Mouse (Mus musculus) midbrain, embryonic 16.5 days (tissue): Measurements from ENCODE around the gene Actn1. TPM values are rescaled to one million over a fixed set of nuclear protein-coding genes. Genes with fewer than 3 reads are reported as not detected.
A peak's percentile ranks its signal among the peaks of the same experiment; 100 is the strongest.

Source experiments
- ATAC-seq: fragments of 200-750 bp; cut with Nextera tagmentation; 2 replicates; pipeline ENCODE4 v1.8.0; 2017; ENCODE audit warnings: moderate TSS enrichment
- H3K27ac ChIP-seq: fragments of 300-500 bp; sonication (generic); 2 replicates; pipeline ENCODE4 v1.5.1; 2014; ENCODE audit warnings: mild to moderate bottlenecking, low read length, mixed read lengths
- H3K27me3 ChIP-seq: fragments of 300-500 bp; sonication (generic); 2 replicates; pipeline ENCODE4 v1.6.1; 2014; ENCODE audit warnings: low read depth, low read length, mixed read lengths; ENCODE audit not compliant: control insufficient read depth, insufficient read depth
- H3K36me3 ChIP-seq: fragments of 300-500 bp; sonication (generic); 2 replicates; pipeline ENCODE4 v1.6.1; 2014; ENCODE audit warnings: mild to moderate bottlenecking, low read length, moderate library complexity, mixed read lengths; ENCODE audit not compliant: control insufficient read depth, insufficient read depth
- H3K4me1 ChIP-seq: fragments of 300-500 bp; sonication (generic); 2 replicates; pipeline ENCODE4 v1.6.1; 2014; ENCODE audit warnings: mild to moderate bottlenecking, low read length, mixed read lengths; ENCODE audit not compliant: control insufficient read depth, insufficient read depth
- H3K4me2 ChIP-seq: fragments of 300-500 bp; sonication (generic); 2 replicates; pipeline ENCODE4 v1.6.1; 2014; ENCODE audit warnings: mild to moderate bottlenecking, low read length, mixed read lengths
- H3K4me3 ChIP-seq: fragments of 300-500 bp; sonication (generic); 2 replicates; pipeline ENCODE4 v1.5.1; 2014; ENCODE audit warnings: low read depth, mild to moderate bottlenecking, low read length, moderate library complexity, mixed read lengths
- H3K9ac ChIP-seq: fragments of 300-500 bp; sonication (generic); 2 replicates; pipeline ENCODE4 v1.6.1; 2014; ENCODE audit warnings: low read depth, low read length, mixed read lengths
- H3K9me3 ChIP-seq: fragments of 300-500 bp; sonication (generic); replicated peaks from 2 replicates; pipeline ENCODE4 v1.6.1; 2014; ENCODE audit warnings: mild to moderate bottlenecking, low read length, mixed read lengths; ENCODE audit not compliant: control insufficient read depth, poor library complexity, severe bottlenecking
- WGBS: fragments of 180-500 bp; shearing (Covaris S2); extraction: QIAGEN DNeasy Blood & Tissue Kit; methylation state at CpG from one replicate; pipeline ENCODE4 v1.1.7; 2014; 5-methylcytosine and 5-hydroxymethylcytosine counted together
- polyA plus RNA-seq: library from polyadenylated mRNA; unstranded; fragments of >200 nt; fragmentation: Nextera tagmentation; extraction: Ambion mirVana; gene quantifications from 2 replicates; pipeline ENCODE4 v1.2.1, GENCODE M21; 2015

The Actn1 gene
- polyA plus RNA-seq, result 6.3 and 6.6 TPM in 2 replicates

- Histone ChIP-seq H3K9ac (peak within 1 kb of the TSS; percentile 87), H3K27ac (peak within 1 kb of the TSS; percentile 85), H3K4me2 (peak within 1 kb of the TSS; percentile 90), H3K4me3 (peak within 1 kb of the TSS; percentile 91), H3K9me3 (no peaks in the 10 kb centered on the region), H3K36me3 (no peaks in the 10 kb centered on the region), H3K27me3 (no peaks in the 10 kb centered on the region), H3K4me1 (peaks cover 13% of the 10 kb centered on the region)
- ATAC-seq, result peak; percentile 96
- 0% methylated on average over 47 of the region's 55 CpGs for WGBS
These were observed at the start of gene Actn1 for GRCm38 (mm10) chr12:80260056-80260743. TSS of gene Actn1 (minus strand) at chr12:80260371.

- H3K36me3 ChIP-seq, result no peaks in the 10 kb centered on the region
- no peak overlapping the region for H3K4me2 ChIP-seq
- 90% methylated on average over 3 of the region's 3 CpGs for WGBS
- no peak overlapping the region for H3K27ac ChIP-seq
- no peak overlapping the region for H3K4me3 ChIP-seq
- no peaks in the 10 kb centered on the region for H3K9me3 ChIP-seq
- H3K9ac ChIP-seq, result no peak overlapping the region
- no peak for ATAC-seq
- H3K4me1 ChIP-seq, result no peaks in the 10 kb centered on the region
- no peaks in the 10 kb centered on the region for H3K27me3 ChIP-seq
These were observed 47.4 kb upstream of the Actn1 start for GRCm38 (mm10) chr12:80307556-80307955.

- Histone ChIP-seq H3K27ac (no peak overlapping the region), H3K4me3 (no peak overlapping the region), H3K27me3 (no peaks in the 10 kb centered on the region), H3K36me3 (no peaks in the 10 kb centered on the region), H3K4me1 (no peaks in the 10 kb centered on the region), H3K9ac (no peak overlapping the region), H3K4me2 (no peak overlapping the region), H3K9me3 (no peaks in the 10 kb centered on the region)
- WGBS, result 96% methylated on average over 3 of the region's 3 CpGs
- no peak for ATAC-seq
These were observed 44.3 kb upstream of the Actn1 start for GRCm38 (mm10) chr12:80304518-80304917.

DNA sequence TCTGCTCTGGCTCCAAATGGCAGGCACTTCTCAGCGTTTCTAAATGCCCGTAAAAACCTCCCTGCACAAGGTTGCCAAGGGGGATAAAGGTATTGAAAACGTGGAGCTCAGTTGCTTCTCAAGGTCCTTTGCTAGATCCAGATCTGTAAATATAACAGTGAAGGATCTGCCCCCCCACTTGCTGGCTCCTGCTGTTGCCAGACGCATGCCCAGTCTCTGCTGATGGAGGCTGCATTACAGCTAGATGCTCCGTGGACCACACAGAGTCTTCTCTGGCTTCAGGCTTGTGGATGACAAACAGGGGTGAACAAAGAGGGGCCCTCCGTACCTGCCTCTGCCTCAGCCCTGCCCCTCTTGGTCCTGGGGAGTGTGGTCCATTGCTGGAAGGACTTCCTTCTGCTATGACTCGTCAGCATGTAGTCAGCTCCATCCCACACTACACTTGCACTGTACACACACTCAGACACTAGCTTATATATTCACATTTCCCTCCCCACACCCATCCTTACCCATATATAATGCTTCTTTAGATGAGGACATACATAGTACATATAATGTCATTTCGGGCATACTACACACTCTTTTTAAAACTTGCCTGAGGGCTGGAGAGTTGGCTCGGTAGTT lies 40.8 kb upstream of the Actn1 start:
- no peak for ATAC-seq
- Histone ChIP-seq H3K27ac (no peak overlapping the region), H3K36me3 (no peaks in the 10 kb centered on the region), H3K27me3 (no peaks in the 10 kb centered on the region), H3K9me3 (no peaks in the 10 kb centered on the region), H3K9ac (no peak overlapping the region), H3K4me3 (no peak overlapping the region), H3K4me1 (no peaks in the 10 kb centered on the region), H3K4me2 (no peak overlapping the region)
- 70% methylated on average over 9 of the region's 9 CpGs for WGBS

GRCm38 (mm10) chr12:80298714-80299113 lies 38.5 kb upstream of the Actn1 start:
- 80% methylated on average over 6 of the region's 6 CpGs for WGBS
- no peaks in the 10 kb centered on the region for H3K9me3 ChIP-seq
- no peak for ATAC-seq
- H3K9ac ChIP-seq, result no peak overlapping the region
- no peaks in the 10 kb centered on the region for H3K27me3 ChIP-seq
- H3K4me3 ChIP-seq, result no peak overlapping the region
- no peaks in the 10 kb centered on the region for H3K36me3 ChIP-seq
- no peaks in the 10 kb centered on the region for H3K4me1 ChIP-seq
- no peak overlapping the region for H3K4me2 ChIP-seq
- no peak overlapping the region for H3K27ac ChIP-seq

DNA sequence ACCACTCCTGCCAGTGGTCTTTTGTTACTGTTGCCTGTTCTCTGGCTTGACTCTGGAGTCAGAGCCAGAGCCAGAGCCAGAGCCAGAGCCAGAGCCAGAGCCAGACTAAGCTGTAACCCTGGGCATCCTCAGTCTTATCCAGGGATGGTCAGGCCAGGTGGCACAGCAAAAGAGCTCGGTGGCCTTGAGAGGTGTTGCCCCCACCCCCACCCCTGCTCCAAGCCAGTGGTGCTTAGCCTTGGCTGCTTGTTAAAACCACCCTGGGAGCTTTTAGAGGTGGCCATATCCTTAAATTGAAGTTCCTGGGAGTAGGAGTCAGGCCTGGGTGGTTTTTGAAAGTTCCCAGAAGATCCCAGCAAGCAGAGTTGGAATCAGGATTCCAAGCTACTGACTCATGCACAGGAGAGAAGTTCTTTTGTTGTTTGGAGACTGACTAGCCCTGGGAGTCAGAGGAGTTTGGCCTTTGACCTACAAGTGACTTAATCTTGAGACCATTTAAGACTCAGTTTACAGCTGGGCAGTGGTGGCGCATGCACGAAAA lies 31.8 kb upstream of the Actn1 start:
- Histone ChIP-seq H3K27me3 (no peaks in the 10 kb centered on the region), H3K27ac (no peak overlapping the region), H3K9me3 (no peaks in the 10 kb centered on the region), H3K4me2 (no peak overlapping the region), H3K4me3 (no peak overlapping the region), H3K36me3 (no peaks in the 10 kb centered on the region), H3K9ac (no peak overlapping the region), H3K4me1 (no peaks in the 10 kb centered on the region)
- no peak for ATAC-seq
- WGBS, result 50% methylated on average over 3 of the region's 3 CpGs

- H3K4me3 ChIP-seq, result no peak overlapping the region
- 88% methylated on average over 8 of the region's 8 CpGs for WGBS
- H3K9me3 ChIP-seq, result no peaks in the 10 kb centered on the region
- H3K4me1 ChIP-seq, result no peaks in the 10 kb centered on the region
- no peaks in the 10 kb centered on the region for H3K36me3 ChIP-seq
- no peak for ATAC-seq
- no peak overlapping the region for H3K27ac ChIP-seq
- no peaks in the 10 kb centered on the region for H3K27me3 ChIP-seq
- no peak overlapping the region for H3K4me2 ChIP-seq
- H3K9ac ChIP-seq, result no peak overlapping the region
These were observed 30.8 kb upstream of the Actn1 start for GRCm38 (mm10) chr12:80290964-80291363.

DNA sequence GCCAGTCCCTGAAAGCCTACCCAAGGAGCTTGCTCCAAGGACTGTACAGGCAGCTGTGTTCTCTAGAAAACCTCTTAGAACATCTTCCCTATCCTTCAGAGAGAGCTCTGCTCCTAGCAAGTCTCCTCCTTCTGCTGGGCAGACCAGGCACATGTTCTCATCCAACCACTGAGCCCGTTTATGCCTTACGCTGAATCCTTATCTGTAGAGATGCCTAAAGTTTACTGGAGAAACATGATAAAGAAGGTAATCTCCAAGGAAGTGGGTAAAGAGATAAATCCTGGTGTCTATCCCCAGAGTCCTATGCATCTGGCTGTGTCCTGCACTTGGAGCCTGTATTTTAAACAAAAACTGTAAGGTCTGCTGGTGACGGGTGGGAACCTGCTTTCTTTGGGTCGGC lies 30.3 kb upstream of the Actn1 start:
- no peaks in the 10 kb centered on the region for H3K36me3 ChIP-seq
- H3K4me3 ChIP-seq, result no peak overlapping the region
- ATAC-seq, result no peak
- no peak overlapping the region for H3K9ac ChIP-seq
- H3K27me3 ChIP-seq, result no peaks in the 10 kb centered on the region
- H3K27ac ChIP-seq, result no peak overlapping the region
- 91% methylated on average over 4 of the region's 4 CpGs for WGBS
- H3K9me3 ChIP-seq, result no peaks in the 10 kb centered on the region
- no peaks in the 10 kb centered on the region for H3K4me1 ChIP-seq
- H3K4me2 ChIP-seq, result no peak overlapping the region

DNA sequence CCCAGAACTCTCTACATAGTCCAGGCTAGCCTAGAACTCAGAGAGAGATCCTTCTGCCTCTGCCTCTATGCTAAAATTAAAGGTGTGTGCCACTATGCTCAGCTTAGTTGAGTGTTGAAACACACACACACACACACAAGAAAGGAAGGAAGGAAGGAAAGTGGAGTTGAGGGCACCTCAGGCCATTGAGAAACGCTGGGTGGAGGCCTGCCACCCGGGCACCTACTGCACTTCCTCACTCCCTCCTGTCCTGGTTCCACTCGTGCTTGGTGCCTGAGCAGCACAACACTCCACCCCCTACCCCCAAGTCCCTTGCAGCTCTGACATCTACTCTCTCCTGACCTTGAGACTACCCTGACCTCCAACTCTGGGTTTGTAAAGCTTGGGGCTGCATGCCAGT lies 29.6 kb upstream of the Actn1 start:
- no peaks in the 10 kb centered on the region for H3K27me3 ChIP-seq
- H3K4me2 ChIP-seq, result no peak overlapping the region
- H3K36me3 ChIP-seq, result no peaks in the 10 kb centered on the region
- H3K9ac ChIP-seq, result no peak overlapping the region
- H3K4me1 ChIP-seq, result no peaks in the 10 kb centered on the region
- H3K9me3 ChIP-seq, result no peaks in the 10 kb centered on the region
- no peak overlapping the region for H3K4me3 ChIP-seq
- no peak for ATAC-seq
- H3K27ac ChIP-seq, result no peak overlapping the region
- 97% methylated on average over 2 of the region's 3 CpGs for WGBS
